Mouse (Mus musculus): ENCODE data around the gene Tgfb1i1. TPM values are rescaled to one million over a fixed set of nuclear protein-coding genes. Genes with fewer than 3 reads are reported as not detected.

Gene Tgfb1i1
- polyA plus RNA-seq, 1 experiment from 2014 or later = 40.9 TPM

DNA sequence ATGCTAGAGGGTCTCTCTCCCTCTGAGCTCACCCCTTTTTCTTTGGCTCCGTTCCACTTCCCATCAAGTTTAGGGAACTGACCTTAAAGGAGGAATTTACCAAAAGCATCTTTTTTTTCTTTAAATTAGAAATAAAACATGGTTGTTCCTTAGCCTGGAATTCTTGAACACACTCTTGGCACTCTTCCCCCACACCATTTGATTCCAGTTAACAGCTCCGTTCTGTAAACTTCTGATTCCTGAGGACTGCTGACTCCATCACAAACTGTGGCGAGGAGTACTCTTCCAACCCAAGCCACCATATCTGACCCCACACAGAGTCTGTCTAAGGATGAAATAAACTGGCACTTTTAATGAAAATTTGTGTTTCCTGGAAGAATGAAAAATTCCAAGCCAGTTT is 54.3 kb downstream of the Tgfb1i1 start:
- Histone ChIP-seq H3K9me3 (replicated peaks) (no peaks in the 10 kb centered on the region), H3K4me1 (peaks cover 42% of the 10 kb centered on the region), H3K27ac (replicated peaks) (no peak overlapping the region), H3K4me3 (no peak overlapping the region), H3K27me3 (ENCODE audit: low read depth, poor library complexity, severe bottlenecking) (peaks cover 14% of the 10 kb centered on the region; the same call in 1 of the 2 replicates), H3K36me3 (no peaks in the 10 kb centered on the region)
- no peak for DNase-seq (ENCODE audit: low spot score)
- 86% methylated on average over 3 of the region's 3 CpGs for WGBS

DNA sequence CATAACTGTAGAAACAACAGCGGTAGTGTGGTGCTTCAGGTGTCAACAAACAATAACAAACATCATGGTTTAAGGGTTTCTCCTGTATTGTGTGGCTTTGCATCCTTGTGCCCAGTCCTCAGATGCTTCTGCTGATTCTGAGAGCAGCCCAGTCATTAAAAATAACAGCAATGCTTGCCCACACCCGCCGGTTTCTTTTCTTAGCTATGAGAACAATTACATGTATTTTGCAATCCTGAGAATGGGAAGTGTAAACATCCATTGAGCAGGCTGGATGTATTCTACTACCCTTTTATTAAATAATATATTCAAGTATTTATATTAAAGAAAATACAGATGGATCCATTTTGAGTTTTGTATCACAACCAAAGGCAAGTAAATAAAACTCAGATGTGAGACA is 55.5 kb downstream of the Tgfb1i1 start:
- WGBS = 83% methylated on average over 3 of the region's 3 CpGs
- H3K9me3 ChIP-seq (replicated peaks) = no peaks in the 10 kb centered on the region
- H3K4me3 ChIP-seq = no peak overlapping the region
- peaks cover 31% of the 10 kb centered on the region for H3K4me1 ChIP-seq
- H3K27me3 ChIP-seq (ENCODE audit: low read depth, poor library complexity, severe bottlenecking) = peaks cover 14% of the 10 kb centered on the region; the same call in 1 of the 2 replicates
- no peak overlapping the region for H3K27ac ChIP-seq (replicated peaks)
- DNase-seq (ENCODE audit: low spot score) = no peak
- no peaks in the 10 kb centered on the region for H3K36me3 ChIP-seq

GRCm38 (mm10) chr7:128304198-128304597 is 57.6 kb downstream of the Tgfb1i1 start:
- Histone ChIP-seq H3K27me3 (ENCODE audit: low read depth, poor library complexity, severe bottlenecking) (peaks cover 7% of the 10 kb centered on the region; the same call in 1 of the 2 replicates), H3K4me3 (no peak overlapping the region), H3K27ac (replicated peaks) (no peak overlapping the region), H3K36me3 (no peaks in the 10 kb centered on the region), H3K4me1 (peaks cover 15% of the 10 kb centered on the region), H3K9me3 (replicated peaks) (no peaks in the 10 kb centered on the region)
- DNase-seq (ENCODE audit: low spot score) = no peak
- 83% methylated on average over 6 of the region's 6 CpGs for WGBS

DNA sequence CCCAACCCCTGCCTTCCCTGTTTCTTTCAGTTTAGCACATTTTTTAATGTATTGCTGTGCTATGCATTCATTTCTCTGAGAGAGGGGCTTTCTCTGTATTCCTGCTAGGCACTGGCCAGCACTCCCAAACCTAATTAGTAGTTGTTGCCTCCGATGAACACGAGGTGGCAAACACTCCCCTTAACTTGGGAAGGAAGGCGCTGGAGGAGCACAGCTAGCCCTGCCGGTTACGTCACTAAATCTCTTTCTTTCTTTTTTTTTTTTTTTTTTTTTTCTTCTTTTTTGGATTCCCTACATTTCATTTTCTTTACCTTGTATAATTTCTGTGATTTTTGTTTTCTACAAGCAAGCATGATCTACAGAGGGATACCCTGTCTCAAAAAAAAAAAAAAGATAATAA is 58.3 kb downstream of the Tgfb1i1 start:
- no peaks in the 10 kb centered on the region for H3K36me3 ChIP-seq
- 11% methylated on average over 5 of the region's 5 CpGs for WGBS

More for the DNA sequence above, 58.3 kb downstream of the Tgfb1i1 start:
- Histone ChIP-seq H3K27me3 (ENCODE audit: low read depth, poor library complexity, severe bottlenecking) (peaks cover 3% of the 10 kb centered on the region; the same call in 1 of the 2 replicates), H3K4me3 (no peak overlapping the region), H3K4me1 (peaks cover 13% of the 10 kb centered on the region), H3K27ac (replicated peaks) (no peak overlapping the region), H3K9me3 (replicated peaks) (no peaks in the 10 kb centered on the region)
- no peak for DNase-seq (ENCODE audit: low spot score)

Small RNA genes lying within 50 kb of the gene (microRNA-seq; reads per million reads assigned to microRNA genes)
- gene Mir3103 = not detected

Other genes starting within 250 kb of the Tgfb1i1 start
- gene Trim72, start 242.9 kb upstream of the Tgfb1i1 start, polyA plus RNA-seq (2016; fragmentation: Nextera tagmentation; extraction: Ambion mirVana) = not detected in 2 replicates
- gene Itgam, start 184.2 kb upstream of the Tgfb1i1 start, polyA plus RNA-seq (2016; fragmentation: Nextera tagmentation; extraction: Ambion mirVana) = 0.48 and 0.68 TPM in 2 replicates
- gene Gm49368, start 184.1 kb upstream of the Tgfb1i1 start, polyA plus RNA-seq (2016; fragmentation: Nextera tagmentation; extraction: Ambion mirVana) = not detected in 2 replicates
- not detected in 2 replicates for gene Itgax, start 117.3 kb upstream of the Tgfb1i1 start, polyA plus RNA-seq (2016; fragmentation: Nextera tagmentation; extraction: Ambion mirVana)
- 0.16 TPM in 1 of 2 replicates, not detected in the other for gene Itgad, start 92.4 kb upstream of the Tgfb1i1 start, polyA plus RNA-seq (2016; fragmentation: Nextera tagmentation; extraction: Ambion mirVana)
- gene Cox6a2, start 40.4 kb upstream of the Tgfb1i1 start, polyA plus RNA-seq (2016; fragmentation: Nextera tagmentation; extraction: Ambion mirVana) = not detected in 2 replicates
- 15.4 and 16.7 TPM in 2 replicates for gene Armc5, start 9.5 kb upstream of the Tgfb1i1 start, polyA plus RNA-seq (2016; fragmentation: Nextera tagmentation; extraction: Ambion mirVana)
- gene 9130023H24Rik, start 8.8 kb upstream of the Tgfb1i1 start, polyA plus RNA-seq (2016; fragmentation: Nextera tagmentation; extraction: Ambion mirVana) = 10.3 and 11.7 TPM in 2 replicates
- gene Slc5a2, start 18.8 kb downstream of the Tgfb1i1 start, polyA plus RNA-seq (2016; fragmentation: Nextera tagmentation; extraction: Ambion mirVana) = 0.28 and 0.50 TPM in 2 replicates
- gene BC017158, start 51.4 kb downstream of the Tgfb1i1 start, polyA plus RNA-seq (2016; fragmentation: Nextera tagmentation; extraction: Ambion mirVana) = 24.6 and 26.3 TPM in 2 replicates
- 6.0 and 6.4 TPM in 2 replicates for gene Rgs10, start 171.9 kb downstream of the Tgfb1i1 start, polyA plus RNA-seq (2016; fragmentation: Nextera tagmentation; extraction: Ambion mirVana)
- 28.0 and 29.3 TPM in 2 replicates for gene Tial1, start 214.9 kb downstream of the Tgfb1i1 start, polyA plus RNA-seq (2016; fragmentation: Nextera tagmentation; extraction: Ambion mirVana)